Mouse (Mus musculus) heart, embryonic 12.5 days (tissue): ENCODE measurements around the gene Lpar2. TPM values are rescaled to one million over a fixed set of nuclear protein-coding genes. Genes with fewer than 3 reads are reported as not detected.

ENCODE experiments used
- ATAC-seq: fragments of 200-750 bp; cut with Nextera tagmentation; 2 replicates; pipeline ENCODE4 v1.8.0; 2017; ENCODE audit warnings: moderate TSS enrichment, moderate library complexity; ENCODE audit not compliant: insufficient number of reproducible peaks, low FRiP score
- H3K27ac ChIP-seq: fragments of 300-500 bp; sonication (generic); 2 replicates; pipeline ENCODE4 v1.5.1; 2016; ENCODE audit warnings: mild to moderate bottlenecking, moderate library complexity; ENCODE audit not compliant: poor library complexity, severe bottlenecking
- H3K27me3 ChIP-seq: fragments of 300-500 bp; sonication (generic); replicated peaks from 2 replicates; pipeline ENCODE4 v1.6.1; 2016; ENCODE audit warnings: mild to moderate bottlenecking, moderate library complexity
- H3K36me3 ChIP-seq: fragments of 300-500 bp; sonication (generic); 2 replicates; pipeline ENCODE4 v1.6.1; 2016; ENCODE audit warnings: mild to moderate bottlenecking, moderate library complexity
- H3K4me1 ChIP-seq: fragments of 300-500 bp; sonication (generic); replicated peaks from 2 replicates; pipeline ENCODE4 v1.6.1; 2016; ENCODE audit warnings: mild to moderate bottlenecking
- H3K4me2 ChIP-seq: fragments of 300-500 bp; sonication (generic); 2 replicates; pipeline ENCODE4 v1.6.1; 2016; ENCODE audit warnings: mild to moderate bottlenecking, moderate library complexity
- H3K4me3 ChIP-seq: fragments of 300-500 bp; sonication (generic); 2 replicates; pipeline ENCODE4 v1.5.1; 2016; ENCODE audit warnings: mild to moderate bottlenecking
- H3K9ac ChIP-seq: fragments of 300-500 bp; sonication (generic); 2 replicates; pipeline ENCODE4 v1.6.1; 2016; ENCODE audit warnings: mild to moderate bottlenecking, moderate library complexity
- H3K9me3 ChIP-seq: fragments of 300-500 bp; sonication (generic); replicated peaks from 2 replicates; pipeline ENCODE4 v1.6.1; 2016; ENCODE audit warnings: mild to moderate bottlenecking, moderate library complexity
- WGBS: fragments of 180-500 bp; shearing (Covaris S2); methylation state at CpG from one replicate; pipeline ENCODE4 v1.1.7; 2016; 5-methylcytosine and 5-hydroxymethylcytosine counted together
- polyA plus RNA-seq: library from polyadenylated mRNA; unstranded; fragments of >200 nt; fragmentation: Nextera tagmentation; extraction: Ambion mirVana; gene quantifications from 2 replicates; pipeline ENCODE4 v1.2.1, GENCODE M21; 2016

The Lpar2 gene
- polyA plus RNA-seq, 1 experiment from 2014 or later: 0.36 TPM

GRCm38 (mm10) chr8:69807236-69807635, 15.0 kb upstream of the Lpar2 start:
- WGBS: 94% methylated on average over 5 of the region's 5 CpGs
- H3K27ac ChIP-seq: no peak overlapping the region
- ATAC-seq: no peak
- H3K4me1 ChIP-seq: peaks cover 18% of the 10 kb centered on the region; the same call in 1 of the 2 replicates
- no peak overlapping the region for H3K4me3 ChIP-seq
- H3K9me3 ChIP-seq: no peaks in the 10 kb centered on the region
- no peaks in the 10 kb centered on the region for H3K27me3 ChIP-seq
- H3K9ac ChIP-seq: no peak overlapping the region
- no peak overlapping the region for H3K4me2 ChIP-seq
- H3K36me3 ChIP-seq: peaks cover 75% of the 10 kb centered on the region

- Histone ChIP-seq H3K27ac (no peak within 1 kb of the TSS), H3K27me3 (no peaks in the 10 kb centered on the region), H3K4me3 (peak within 1 kb of the TSS; percentile 68), H3K4me2 (peak within 1 kb of the TSS; percentile 92), H3K9me3 (no peaks in the 10 kb centered on the region), H3K36me3 (peaks cover 65% of the 10 kb centered on the region), H3K9ac (peak within 1 kb of the TSS; percentile 73), H3K4me1 (peaks cover 18% of the 10 kb centered on the region; the same call in 1 of the 2 replicates)
- ATAC-seq: peak; percentile 69
- WGBS: 6% methylated on average over 28 of the region's 28 CpGs
These were observed 13.9 kb upstream of the Lpar2 start, which contains the start of gene Gmip for GRCm38 (mm10) chr8:69808094-69808863. TSS of gene Gmip (plus strand) at chr8:69808679.

GRCm38 (mm10) chr8:69808864-69809403, 13.3 kb upstream of the Lpar2 start:
- Histone ChIP-seq H3K9ac (peak overlapping the region; percentile 73), H3K27me3 (no peaks in the 10 kb centered on the region), H3K27ac (no peak overlapping the region), H3K36me3 (peaks cover 64% of the 10 kb centered on the region), H3K4me3 (peak overlapping the region; percentile 68), H3K4me2 (peak overlapping the region; percentile 92), H3K4me1 (peaks cover 18% of the 10 kb centered on the region; the same call in 1 of the 2 replicates), H3K9me3 (no peaks in the 10 kb centered on the region)
- 2% methylated on average over 23 of the region's 23 CpGs for WGBS
- peak; percentile 41; the same call in 1 of the 2 replicates for ATAC-seq

- H3K4me3 ChIP-seq: no peak overlapping the region
- no peaks in the 10 kb centered on the region for H3K27me3 ChIP-seq
- peaks cover 66% of the 10 kb centered on the region for H3K36me3 ChIP-seq
- H3K27ac ChIP-seq: no peak overlapping the region
- peaks cover 18% of the 10 kb centered on the region; the same call in 1 of the 2 replicates for H3K4me1 ChIP-seq
- H3K4me2 ChIP-seq: peak overlapping the region; percentile 92; the same call in 1 of the 2 replicates
- 43% methylated on average over 3 of the region's 3 CpGs for WGBS
- 0 out of 2 replicates have a peak, but pooled peaks cover 2% of the 10 kb centered on the region for H3K9me3 ChIP-seq
- no peak overlapping the region for H3K9ac ChIP-seq
- no peak for ATAC-seq
These were observed 12.4 kb upstream of the Lpar2 start for GRCm38 (mm10) chr8:69809820-69810219.

- ATAC-seq: no peak
- no peaks in the 10 kb centered on the region for H3K27me3 ChIP-seq
- H3K9ac ChIP-seq: no peak overlapping the region
- H3K9me3 ChIP-seq: 0 out of 2 replicates have a peak, but pooled peaks cover 4% of the 10 kb centered on the region
- H3K4me2 ChIP-seq: no peak overlapping the region
- peaks cover 72% of the 10 kb centered on the region for H3K36me3 ChIP-seq
- H3K27ac ChIP-seq: no peak overlapping the region
- WGBS: 79% methylated on average over 2 of the region's 2 CpGs
- no peak overlapping the region for H3K4me3 ChIP-seq
- H3K4me1 ChIP-seq: peaks cover 11% of the 10 kb centered on the region; the same call in 1 of the 2 replicates
These were observed 7.3 kb upstream of the Lpar2 start for GRCm38 (mm10) chr8:69814881-69815280.

GRCm38 (mm10) chr8:69815396-69815795, 6.8 kb upstream of the Lpar2 start:
- Histone ChIP-seq H3K9ac (no peak overlapping the region), H3K9me3 (0 out of 2 replicates have a peak, but pooled peaks cover 4% of the 10 kb centered on the region), H3K4me2 (no peak overlapping the region), H3K4me1 (peaks cover 9% of the 10 kb centered on the region; the same call in 1 of the 2 replicates), H3K27ac (no peak overlapping the region), H3K4me3 (no peak overlapping the region), H3K27me3 (no peaks in the 10 kb centered on the region), H3K36me3 (peaks cover 68% of the 10 kb centered on the region)
- no peak for ATAC-seq
- WGBS: 90% methylated on average over 4 of the region's 4 CpGs

GRCm38 (mm10) chr8:69820466-69820865, 1.8 kb upstream of the Lpar2 start:
- 71% methylated on average over 9 of the region's 9 CpGs for WGBS

GRCm38 (mm10) chr8:69821971-69822385, 251 bp upstream of the Lpar2 start:
- H3K27ac ChIP-seq: 0 out of 2 replicates have a peak overlapping the region, but pooled peaks have one; percentile 25
- peak overlapping the region; percentile 94 for H3K4me2 ChIP-seq
- H3K9me3 ChIP-seq: no peaks in the 10 kb centered on the region
- under 1% methylated on average over 12 of the region's 22 CpGs for WGBS
- H3K4me1 ChIP-seq: peaks cover 11% of the 10 kb centered on the region; the same call in 1 of the 2 replicates
- H3K36me3 ChIP-seq: peaks cover 32% of the 10 kb centered on the region
- peak; percentile 60 for ATAC-seq
- no peaks in the 10 kb centered on the region for H3K27me3 ChIP-seq
- H3K4me3 ChIP-seq: peak overlapping the region; percentile 61
- H3K9ac ChIP-seq: peak overlapping the region; percentile 70

More at GRCm38 (mm10) chr8:69820466-69820865, 1.8 kb upstream of the Lpar2 start:
- H3K27me3 ChIP-seq: no peaks in the 10 kb centered on the region
- ATAC-seq: no peak
- no peak overlapping the region for H3K27ac ChIP-seq
- H3K4me1 ChIP-seq: peaks cover 20% of the 10 kb centered on the region
- no peak overlapping the region for H3K9ac ChIP-seq
- no peaks in the 10 kb centered on the region for H3K9me3 ChIP-seq
- no peak overlapping the region for H3K4me3 ChIP-seq
- H3K36me3 ChIP-seq: peaks cover 42% of the 10 kb centered on the region
- H3K4me2 ChIP-seq: no peak overlapping the region

- no peak overlapping the region for H3K4me2 ChIP-seq
- WGBS: 89% methylated on average over 12 of the region's 12 CpGs
- H3K9me3 ChIP-seq: no peaks in the 10 kb centered on the region
- no peak for ATAC-seq
- H3K27me3 ChIP-seq: no peaks in the 10 kb centered on the region
- peaks cover 19% of the 10 kb centered on the region for H3K4me1 ChIP-seq
- H3K9ac ChIP-seq: no peak overlapping the region
- H3K36me3 ChIP-seq: peaks cover 11% of the 10 kb centered on the region
- H3K27ac ChIP-seq: no peak overlapping the region
- no peak overlapping the region for H3K4me3 ChIP-seq
These were observed 4.1 kb downstream of the Lpar2 start for GRCm38 (mm10) chr8:69826371-69826770.

GRCm38 (mm10) chr8:69832298-69832853, 10.1 kb downstream of the Lpar2 start, which contains the start of gene Pbx4:
TSS of gene Pbx4 (plus strand) at chr8:69832491.
- ATAC-seq: peak; percentile 89
- Histone ChIP-seq H3K27me3 (no peaks in the 10 kb centered on the region), H3K27ac (0 out of 2 replicates have a peak within 1 kb of the TSS, but pooled peaks have one; percentile 41), H3K9ac (peak within 1 kb of the TSS; percentile 71), H3K36me3 (no peaks in the 10 kb centered on the region), H3K4me1 (peaks cover 10% of the 10 kb centered on the region; the same call in 1 of the 2 replicates), H3K4me3 (peak within 1 kb of the TSS; percentile 59), H3K9me3 (no peaks in the 10 kb centered on the region), H3K4me2 (peak within 1 kb of the TSS; percentile 91)
- WGBS: under 1% methylated on average over 38 of the region's 38 CpGs
